Mouse (Mus musculus): ENCODE data around the gene Lrrc17. TPM values are rescaled to one million over a fixed set of nuclear protein-coding genes. Genes with fewer than 3 reads are reported as not detected.

Lrrc17 gene
- total RNA-seq (2021), result 1 to 10 TPM; 6.3 to 8.4 TPM
- long read RNA-seq, experiment 1, transcript Lrrc17-201 (4 exons, 2,154 nt), result major isoform, 7 of 9 reads
- long read RNA-seq, experiment 1, partial matches to known transcripts, result 2 of 9 reads
- long read RNA-seq, experiment 1, other reads (novel, unspliced or antisense), result 0 of 9 reads
- long read RNA-seq, experiment 2, transcript Lrrc17-201 (4 exons, 2,154 nt), result major isoform, 17 of 18 reads
- long read RNA-seq, experiment 2, partial matches to known transcripts, result 0 of 18 reads
- long read RNA-seq, experiment 2, other reads (novel, unspliced or antisense), result 1 of 18 reads

DNA sequence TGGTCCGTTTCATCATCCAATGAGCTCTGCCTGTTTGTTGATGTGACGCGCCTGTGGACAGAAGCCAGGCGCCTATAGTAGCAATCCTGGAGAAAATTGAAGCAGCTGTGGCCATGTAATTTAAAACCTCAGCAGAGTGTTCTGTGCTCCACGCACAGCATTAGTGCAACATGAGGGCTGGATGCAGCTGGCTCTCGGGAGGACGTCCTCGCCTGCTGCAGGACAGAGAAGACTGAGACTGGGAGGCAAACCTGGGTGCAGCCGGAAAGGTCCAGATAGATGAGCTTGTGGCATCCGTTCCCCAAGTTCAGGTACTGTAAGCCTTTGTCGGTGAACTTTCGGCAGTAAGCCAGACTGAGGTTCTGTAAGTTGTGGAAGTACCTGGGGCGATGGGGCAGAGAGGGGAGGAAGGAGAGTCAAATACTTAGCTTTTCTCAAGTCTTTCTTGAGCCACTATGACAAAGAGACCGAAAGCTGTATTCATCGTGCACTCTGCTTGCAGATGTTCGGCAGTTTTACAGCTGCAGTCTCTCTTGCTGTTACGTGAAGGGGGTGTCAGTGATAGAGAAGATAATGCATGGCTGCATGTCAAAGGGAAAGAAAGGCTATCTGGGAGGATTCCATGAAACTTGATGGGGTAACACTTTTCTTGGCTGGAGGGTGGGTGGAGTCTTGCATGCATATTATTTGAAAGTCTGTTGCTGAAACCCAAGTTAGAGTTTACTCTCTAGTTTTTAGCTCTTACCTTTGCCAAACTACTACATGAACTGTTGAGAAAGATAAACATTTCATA is at the start of gene Lrrc17:
Lrrc17 (plus strand) TSS at position 151 of the 793 bp plus-strand sequence.
- intact Hi-C loops (cut with DNase I), result no loop called here
- DNase-seq, result peak; percentile 40 to 51

- DNase-seq, result no peak
- intact Hi-C loops (cut with DNase I), result no loop called here
Observed at GRCm38 (mm10) chr5:21494781-21495180, 48.6 kb upstream of the Lrrc17 start.

GRCm38 (mm10) chr5:21496321-21496720 is 47.0 kb upstream of the Lrrc17 start:
- DNase-seq, result peak; percentile 24 to 44
- intact Hi-C loops (cut with DNase I), result no loop called here

DNA sequence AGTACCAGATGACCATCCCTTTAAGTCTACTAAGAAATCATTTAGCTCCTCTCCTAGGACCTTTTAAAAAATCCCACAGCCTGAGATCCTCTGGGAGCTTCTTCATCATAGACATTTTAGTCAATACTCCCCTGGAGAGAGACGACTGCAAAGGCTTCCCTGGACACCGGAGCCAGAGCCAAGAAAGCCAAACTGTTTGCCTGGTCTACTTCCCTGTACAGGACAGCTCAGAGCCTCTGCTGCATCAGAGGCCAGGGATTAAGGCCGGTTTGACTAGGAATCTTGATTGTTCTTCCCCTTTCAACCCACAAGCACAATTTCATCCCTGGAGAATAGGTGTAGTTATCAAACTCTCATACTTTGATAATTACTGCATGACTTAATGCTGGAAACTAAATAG is 46.5 kb upstream of the Lrrc17 start:
- intact Hi-C loops (cut with DNase I), result no loop called here
- peak; percentile 15 to 24 for DNase-seq

- intact Hi-C loops (cut with DNase I), result no loop called here
- DNase-seq, result no peak
Observed at GRCm38 (mm10) chr5:21498490-21498889, 44.9 kb upstream of the Lrrc17 start.

DNA sequence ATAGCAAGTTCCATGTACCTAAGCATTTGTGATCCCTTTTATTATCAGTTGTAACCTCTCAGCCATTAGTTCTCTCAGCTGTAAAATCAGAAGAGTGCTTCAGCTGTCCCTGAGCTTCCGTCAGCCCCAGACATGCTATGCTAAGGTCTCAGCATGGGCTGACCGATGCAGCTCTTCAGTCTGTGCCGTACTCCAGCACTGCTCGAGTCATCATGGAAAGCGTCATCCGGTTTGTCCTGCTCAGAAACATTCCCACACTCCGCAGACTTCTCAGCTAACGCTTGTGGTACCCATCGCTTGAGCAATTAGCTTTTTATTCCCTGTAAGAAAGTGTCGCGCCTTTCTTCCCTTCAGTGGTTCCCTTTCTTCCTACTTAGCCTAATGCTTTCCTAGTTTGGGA is 44.4 kb upstream of the Lrrc17 start:
- intact Hi-C loops (cut with DNase I), result no loop called here

GRCm38 (mm10) chr5:21500133-21500532 is 43.2 kb upstream of the Lrrc17 start:
- DNase-seq, result no peak
- intact Hi-C loops (cut with DNase I), result no loop called here

More for the DNA sequence above, 44.4 kb upstream of the Lrrc17 start:
- DNase-seq, result no peak

DNA sequence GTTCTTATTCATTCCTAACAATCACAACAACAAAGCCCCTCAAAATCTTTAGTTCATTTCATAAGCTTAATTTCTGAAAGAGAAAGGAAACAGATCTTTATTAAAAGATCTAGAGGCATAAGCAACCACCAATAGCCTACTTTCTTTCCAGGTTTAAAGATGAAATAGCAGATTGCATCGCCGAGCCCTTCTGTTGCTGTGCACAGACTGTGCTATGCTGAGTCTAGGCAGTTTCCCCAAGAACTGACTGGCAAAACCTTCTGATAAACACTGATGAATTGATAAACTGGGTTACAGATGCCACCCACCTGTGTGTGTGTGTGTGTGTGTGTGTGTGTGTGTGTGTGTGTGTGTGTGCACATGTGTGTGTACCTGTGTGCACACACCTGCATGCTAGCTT is 42.4 kb upstream of the Lrrc17 start:
- intact Hi-C loops (cut with DNase I), result no loop called here
- no peak for DNase-seq

DNA sequence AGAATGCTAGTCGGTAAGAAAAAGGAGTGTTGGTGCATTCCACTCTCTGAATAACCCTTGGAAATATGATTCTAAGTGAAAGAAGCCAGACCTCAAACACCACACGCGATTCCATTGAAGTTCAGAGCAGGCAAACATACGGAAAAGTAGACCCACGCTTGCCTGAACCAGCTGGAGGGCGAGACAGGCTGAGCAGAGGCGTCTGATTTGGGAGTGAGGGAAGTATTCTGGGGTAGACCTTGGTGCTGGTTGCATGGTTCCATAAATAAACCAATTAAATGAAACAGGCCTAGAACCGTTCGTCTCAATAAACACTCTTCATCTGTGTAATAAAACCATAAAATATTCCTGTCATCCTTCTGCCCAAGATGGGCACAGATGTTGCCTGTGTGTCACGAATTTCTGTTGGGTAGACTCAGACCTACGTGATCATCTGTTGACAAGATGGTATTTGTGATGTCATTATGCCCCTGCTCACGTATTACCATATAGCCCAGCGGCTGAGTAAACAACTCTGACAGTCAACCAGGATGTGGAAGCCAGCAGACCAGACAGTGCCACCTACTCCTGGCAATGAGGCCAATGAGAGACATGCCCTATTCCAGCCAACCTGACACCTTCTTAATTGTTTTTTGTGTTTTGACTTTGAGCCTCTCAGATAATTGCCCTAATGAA is 40.3 kb upstream of the Lrrc17 start:
- DNase-seq, result no peak
- intact Hi-C loops (cut with DNase I), result no loop called here

DNA sequence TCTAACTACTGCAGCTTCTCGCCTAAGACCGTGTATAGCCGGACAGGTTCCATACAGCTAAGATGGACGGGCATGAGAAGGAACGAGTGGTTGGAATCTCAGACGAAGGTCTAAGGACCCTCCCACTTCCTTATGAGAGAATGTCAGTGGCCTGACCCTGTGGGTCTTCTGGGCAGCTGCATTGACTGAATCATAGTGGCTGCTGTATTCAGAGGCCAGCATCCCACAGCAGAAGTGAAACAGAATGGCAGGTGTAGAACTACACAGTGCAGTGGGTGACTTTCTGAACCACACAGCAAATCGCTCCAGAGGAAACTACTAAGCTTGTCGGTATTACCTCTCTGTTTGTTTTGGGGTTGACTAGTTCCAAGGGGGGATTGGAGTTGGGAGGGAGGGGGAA is 38.2 kb upstream of the Lrrc17 start:
- intact Hi-C loops (cut with DNase I), result no loop called here
- no peak for DNase-seq

- intact Hi-C loops (cut with DNase I), result no loop called here
- DNase-seq, result no peak
Observed at GRCm38 (mm10) chr5:21506887-21507286, 36.5 kb upstream of the Lrrc17 start.

DNA sequence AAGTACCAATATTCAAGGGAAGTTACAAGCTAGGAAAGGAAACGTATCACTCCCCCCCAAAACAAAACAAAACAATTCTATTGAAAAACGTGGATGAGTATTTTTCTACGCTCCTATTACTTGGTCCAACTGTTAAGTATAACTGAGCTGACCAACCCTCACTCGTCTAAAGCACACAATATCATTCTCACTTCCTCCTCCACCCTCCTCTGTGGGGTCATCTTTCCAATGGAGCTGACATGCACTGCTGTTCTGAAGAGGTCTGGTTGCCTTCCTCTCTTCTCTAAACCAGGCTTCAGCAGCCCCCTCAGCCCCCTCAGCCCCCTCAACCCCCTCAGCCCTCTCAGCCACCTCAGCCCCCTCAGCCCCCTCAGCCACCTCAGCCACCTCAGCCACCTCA is 33.6 kb upstream of the Lrrc17 start:
- intact Hi-C loops (cut with DNase I), result no loop called here
- no peak for DNase-seq

GRCm38 (mm10) chr5:21513363-21513762 is 30.0 kb upstream of the Lrrc17 start:
- DNase-seq, result no peak
- intact Hi-C loops (cut with DNase I), result no loop called here

DNA sequence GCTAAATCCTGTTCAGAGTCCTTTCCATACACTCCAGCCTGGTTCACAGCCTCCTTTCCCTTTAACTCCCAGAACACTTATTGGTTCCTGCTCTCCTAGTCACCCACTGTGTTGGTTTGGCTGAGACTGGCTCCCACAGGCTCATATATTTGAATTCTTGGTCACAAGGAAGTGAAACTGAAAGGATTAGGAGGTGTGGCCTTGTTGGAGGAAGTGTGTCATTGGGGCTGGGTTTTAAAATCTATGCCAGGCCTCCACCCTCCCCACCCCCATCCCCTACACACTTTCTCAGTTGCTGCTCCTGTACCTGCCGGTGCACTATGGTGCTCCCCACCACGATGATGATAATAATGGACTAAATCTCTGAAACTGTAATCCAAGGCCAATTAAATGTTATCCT is 25.8 kb upstream of the Lrrc17 start:
- DNase-seq, result no peak
- intact Hi-C loops (cut with DNase I), result no loop called here

- intact Hi-C loops (cut with DNase I), result no loop called here
- no peak for DNase-seq
Observed at GRCm38 (mm10) chr5:21518207-21518606, 25.2 kb upstream of the Lrrc17 start.

DNA sequence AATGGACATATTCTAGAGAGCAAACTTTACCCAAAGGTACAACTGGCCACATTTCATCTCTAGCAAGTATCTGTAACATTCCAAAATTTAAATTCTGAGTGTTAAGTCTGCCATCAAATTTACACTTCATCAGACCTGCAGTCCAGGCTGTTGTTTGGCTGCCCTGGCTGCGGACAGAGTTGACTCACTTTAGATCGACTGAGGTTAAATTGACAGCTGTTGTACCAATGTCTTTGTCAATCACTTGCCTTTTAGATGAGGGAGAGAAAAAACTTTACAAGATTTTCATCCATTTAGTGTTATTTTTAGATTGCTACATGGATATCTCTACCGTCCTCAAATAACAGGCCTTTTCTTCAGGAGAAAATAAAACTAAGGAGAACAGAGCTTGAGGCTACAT is 24.2 kb upstream of the Lrrc17 start:
- no peak for DNase-seq
- intact Hi-C loops (cut with DNase I), result no loop called here

GRCm38 (mm10) chr5:21526835-21527485 is 16.4 kb upstream of the Lrrc17 start:
- no peak for DNase-seq
- intact Hi-C loops (cut with DNase I), result loop anchor here (5.0 kb wide), 1 partner anchor 255 kb away; no protein-coding TSS in a partner anchor

GRCm38 (mm10) chr5:21527488-21527911 is 15.9 kb upstream of the Lrrc17 start:
- DNase-seq, result peak; percentile 45 to 56
- intact Hi-C loops (cut with DNase I), result loop anchor here (5.0 kb wide), 1 partner anchor 255 kb away; no protein-coding TSS in a partner anchor

GRCm38 (mm10) chr5:21528068-21528842 is 15.1 kb upstream of the Lrrc17 start:
- intact Hi-C loops (cut with DNase I), result loop anchor here (5.0 kb wide), 1 partner anchor 256 kb away; no protein-coding TSS in a partner anchor
- peak; percentile 32 to 51 for DNase-seq

Measured in heart, postnatal 14 days (tissue).